Mouse (Mus musculus) CH12.LX (cell line): ENCODE measurements around the gene Mprip.

Experiments
- CHD2 ChIP-seq: IDR thresholded peaks from 2 replicates; pipeline ENCODE4 v1.6.1; 2011; ENCODE audit warnings: low read length, improper control_type of control experiment
- CTCF ChIP-seq, 2 experiments: IDR thresholded peaks in 1 of 2; conservative IDR thresholded peaks in 1 of 2; 2 replicates each; pipeline ENCODE4 v1.5.1; 2011 to 2012; ENCODE audit warnings: low read depth in 2 of 2, low read length in 2 of 2, improper control_type of control experiment in 1 of 2, inconsistent platforms in 1 of 2, mild to moderate bottlenecking in 1 of 2, moderate library complexity in 1 of 2
- E2F4 ChIP-seq: IDR thresholded peaks from 2 replicates; pipeline ENCODE4 v1.6.1; 2011; ENCODE audit warnings: low read depth, low read length, improper control_type of control experiment; ENCODE audit not compliant: insufficient replicate concordance
- ELF1 ChIP-seq: IDR thresholded peaks from 2 replicates; pipeline ENCODE4 v1.6.1; 2014; ENCODE audit warnings: low read depth, mild to moderate bottlenecking, inconsistent platforms, low read length, improper control_type of control experiment
- EP300 ChIP-seq: IDR thresholded peaks from 2 replicates; pipeline ENCODE4 v1.6.1; 2011; ENCODE audit warnings: low read length, improper control_type of control experiment
- JUND ChIP-seq: conservative IDR thresholded peaks from 2 replicates; pipeline ENCODE4 v1.6.1; 2011; ENCODE audit warnings: low read depth, low read length, improper control_type of control experiment
- MAZ ChIP-seq: IDR thresholded peaks from 2 replicates; pipeline ENCODE4 v1.6.1; 2012; ENCODE audit warnings: low read depth, mild to moderate bottlenecking, inconsistent platforms, low read length, improper control_type of control experiment, moderate library complexity
- NELFE ChIP-seq: IDR thresholded peaks from 2 replicates; pipeline ENCODE4 v1.6.1; 2011; ENCODE audit warnings: low read depth, low read length, improper control_type of control experiment
- NRF1 ChIP-seq: IDR thresholded peaks from 2 replicates; pipeline ENCODE4 v1.6.1; 2014; ENCODE audit warnings: low read depth, mild to moderate bottlenecking, inconsistent platforms, low read length, improper control_type of control experiment, moderate library complexity
- PAX5 ChIP-seq: IDR thresholded peaks from 2 replicates; pipeline ENCODE4 v1.6.1; 2012; ENCODE audit warnings: low read length, inconsistent platforms, mixed read lengths
- POLR2A ChIP-seq: IDR thresholded peaks from 2 replicates; pipeline ENCODE4 v1.6.1; 2011; ENCODE audit warnings: low read depth, mild to moderate bottlenecking, improper control_type of control experiment, low read length
- USF1 ChIP-seq: IDR thresholded peaks from 2 replicates; pipeline ENCODE4 v1.6.1; 2014; ENCODE audit warnings: low read depth, mild to moderate bottlenecking, inconsistent platforms, low read length, improper control_type of control experiment
- USF2 ChIP-seq: conservative IDR thresholded peaks from 2 replicates; pipeline ENCODE4 v1.6.1; 2011; ENCODE audit warnings: low read depth, low read length, improper control_type of control experiment

DNA sequence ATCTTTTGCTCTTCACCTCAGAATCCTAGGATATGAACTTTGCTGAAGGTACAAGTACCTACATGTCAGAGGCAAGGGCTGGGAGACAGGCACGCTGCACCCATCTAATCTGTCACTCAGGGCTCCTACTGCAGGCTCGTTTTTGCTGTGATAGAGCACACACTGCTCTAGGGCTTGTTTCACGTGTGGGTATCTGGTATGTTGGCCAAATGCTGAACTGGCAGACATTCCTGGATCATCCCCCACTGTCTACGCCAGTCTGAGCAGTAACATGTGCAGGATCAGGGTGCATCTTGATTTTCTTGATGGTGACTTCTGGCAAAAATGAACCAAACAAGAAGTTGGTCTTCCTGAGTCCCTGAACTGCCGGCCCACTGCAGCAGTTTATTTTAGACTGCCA is 116.2 kb downstream of the Mprip start:
- no peak for TF ChIP-seq CTCF (conservative IDR thresholded peaks at IDR 0.05 in 1 of 2, IDR thresholded peaks at IDR 0.05 in 1 of 2; ENCODE audit: low read depth in 2 of 2, low read length in 2 of 2)
- no peak for TF ChIP-seq USF2
- TF ChIP-seq CHD2, result no peak
- TF ChIP-seq E2F4, result no peak
- no peak for TF ChIP-seq POLR2A
- no peak for TF ChIP-seq USF1
- TF ChIP-seq EP300, result no peak
- no peak for TF ChIP-seq MAZ
- no peak for TF ChIP-seq JUND
- no peak for TF ChIP-seq NELFE
- no peak for TF ChIP-seq ELF1
- no peak for TF ChIP-seq PAX5
- TF ChIP-seq NRF1, result no peak
